Mouse (Mus musculus) E14TG2a.4 (cell line): Measurements from ENCODE around the gene Fxyd7.

Source experiments
- H3K27me3 ChIP-seq: 2 replicates; pipeline ENCODE4 v1.6.1; 2014; ENCODE audit warnings: low read length, control low read depth; ENCODE audit not compliant: insufficient read depth
- H3K36me3 ChIP-seq: 2 replicates; pipeline ENCODE4 v1.6.1; 2014; ENCODE audit warnings: low read length, control low read depth; ENCODE audit not compliant: insufficient read depth
- H3K4me1 ChIP-seq: replicated peaks from 2 replicates; pipeline ENCODE4 v1.6.1; 2014; ENCODE audit warnings: low read depth, low read length, control low read depth
- H3K4me3 ChIP-seq: replicated peaks from 2 replicates; pipeline ENCODE4 v1.5.1; 2014; ENCODE audit warnings: mild to moderate bottlenecking, low read length
- H3K9me3 ChIP-seq: 2 replicates; pipeline ENCODE4 v1.6.1; 2014; ENCODE audit warnings: low read length, control low read depth
- CTCF ChIP-seq: conservative IDR thresholded peaks from 2 replicates; pipeline ENCODE4 v1.5.1; 2014; ENCODE audit warnings: low read length
- NANOG ChIP-seq: IDR thresholded peaks from 2 replicates; pipeline ENCODE4 v1.6.1; 2014; ENCODE audit warnings: borderline replicate concordance, low read length, mixed read lengths
- POU5F1 ChIP-seq: IDR thresholded peaks from 2 replicates; pipeline ENCODE4 v1.6.1; 2014; ENCODE audit warnings: low read length, borderline replicate concordance

Gene Fxyd7

DNA sequence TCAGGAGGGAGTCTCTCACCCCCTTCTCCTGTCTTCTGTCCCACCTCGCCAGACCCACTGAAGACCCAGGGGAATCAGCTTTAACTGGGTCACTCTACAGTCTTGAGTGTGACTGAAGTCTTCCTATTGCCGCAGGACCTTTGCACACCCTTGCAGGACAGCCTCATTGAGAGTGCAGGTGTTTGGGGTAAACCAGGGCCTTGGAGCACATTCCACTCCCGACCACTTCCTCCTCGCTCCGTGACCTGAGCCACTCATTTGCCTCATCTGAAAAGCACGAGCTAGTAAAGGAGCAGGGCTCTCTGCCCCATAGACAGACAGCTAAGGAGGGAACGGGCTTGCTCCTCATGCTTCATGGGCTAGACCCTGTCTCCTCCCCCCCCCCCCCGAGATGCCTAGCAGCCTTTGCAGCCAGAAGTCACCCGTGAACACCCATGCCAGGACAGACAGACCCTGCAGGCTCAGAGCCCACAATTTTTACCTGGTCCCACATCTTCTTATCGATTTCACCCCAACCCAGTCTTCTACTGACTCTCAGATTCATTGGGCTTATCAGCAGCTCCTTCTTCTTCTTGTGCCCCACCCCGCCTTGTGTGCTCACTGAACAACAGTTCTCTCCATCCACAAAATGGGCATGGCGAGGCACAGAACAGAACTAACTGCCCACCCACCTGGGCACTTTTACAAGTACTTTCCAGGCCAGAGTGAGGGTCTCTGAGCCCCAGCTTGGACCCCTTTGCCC lies 10.8 kb downstream of the Fxyd7 start:
- Histone ChIP-seq H3K9me3 (no peaks in the 10 kb centered on the region), H3K4me1 (peaks cover 39% of the 10 kb centered on the region), H3K36me3 (no peaks in the 10 kb centered on the region), H3K4me3 (no peak overlapping the region), H3K27me3 (peaks cover 61% of the 10 kb centered on the region)
- TF ChIP-seq POU5F1 (no peak), NANOG (no peak), CTCF (no peak)

DNA sequence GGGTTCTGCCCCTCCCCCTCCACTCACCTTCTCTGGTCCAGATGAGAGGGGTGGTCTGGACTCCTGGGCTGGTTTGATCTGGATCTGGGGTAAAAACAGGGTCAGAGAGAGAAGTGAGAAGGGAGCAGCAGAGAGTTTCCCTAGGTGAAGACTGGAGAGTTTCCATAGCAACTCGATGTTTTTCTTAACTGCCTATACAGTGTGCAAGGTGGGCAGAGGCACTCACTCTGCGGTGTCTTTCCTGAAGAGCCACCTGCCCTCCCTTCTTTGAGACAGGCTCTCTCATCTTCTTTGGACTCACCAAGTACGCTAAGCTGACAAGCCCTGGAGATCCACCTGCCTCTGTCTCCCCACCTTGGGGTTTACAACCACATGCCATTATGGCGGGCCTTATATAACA lies 12.3 kb downstream of the Fxyd7 start:
- Histone ChIP-seq H3K27me3 (peaks cover 47% of the 10 kb centered on the region), H3K4me3 (no peak overlapping the region)
- TF ChIP-seq CTCF (no peak), POU5F1 (no peak), NANOG (no peak)

DNA sequence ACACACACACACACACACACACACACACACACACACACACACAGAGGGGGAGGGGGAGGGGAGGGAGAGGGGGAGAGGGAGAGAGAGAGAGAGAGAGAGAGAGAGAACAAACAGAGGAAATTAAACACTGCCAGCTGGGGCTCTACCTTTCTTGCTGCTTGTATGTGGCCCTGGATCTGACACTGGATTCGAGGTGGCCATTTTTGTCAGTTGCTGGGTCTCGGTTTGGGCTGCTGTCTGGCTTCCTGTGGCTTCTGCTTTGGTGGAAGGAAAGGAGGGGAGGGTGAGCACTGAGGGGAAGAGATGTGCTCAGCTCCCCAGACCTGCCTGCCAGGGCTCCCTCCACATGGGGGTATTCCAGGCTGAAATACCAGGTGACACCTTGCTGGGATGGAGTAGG lies 13.6 kb downstream of the Fxyd7 start:
- no peak for TF ChIP-seq POU5F1
- no peak for TF ChIP-seq NANOG
- no peak for TF ChIP-seq CTCF
- no peaks in the 10 kb centered on the region for H3K36me3 ChIP-seq
- no peaks in the 10 kb centered on the region for H3K9me3 ChIP-seq
- peaks cover 50% of the 10 kb centered on the region for H3K4me1 ChIP-seq
- H3K27me3 ChIP-seq: peaks cover 33% of the 10 kb centered on the region
- H3K4me3 ChIP-seq: no peak overlapping the region

More for the DNA sequence above, 12.3 kb downstream of the Fxyd7 start:
- peaks cover 46% of the 10 kb centered on the region for H3K4me1 ChIP-seq
- no peaks in the 10 kb centered on the region for H3K9me3 ChIP-seq
- H3K36me3 ChIP-seq: no peaks in the 10 kb centered on the region

DNA sequence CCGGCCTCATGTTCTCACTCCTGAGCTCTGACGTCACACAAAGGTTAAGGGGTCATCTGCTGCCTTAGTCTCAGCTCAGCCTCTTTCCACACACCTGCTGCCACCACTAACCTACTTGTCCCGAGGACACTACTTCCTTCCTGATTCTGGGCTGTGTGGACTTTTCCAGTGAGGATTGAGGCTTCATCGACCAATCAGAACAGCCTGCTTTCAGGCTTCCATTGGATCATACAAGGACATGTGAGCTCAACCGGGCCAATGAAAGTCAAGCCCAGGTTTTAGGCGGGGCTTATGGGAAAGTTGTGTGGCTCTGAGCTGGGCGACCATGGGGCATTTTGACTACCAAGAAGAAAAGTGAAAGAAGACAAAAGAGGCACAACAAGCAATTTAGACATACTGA lies 14.3 kb downstream of the Fxyd7 start:
- peaks cover 50% of the 10 kb centered on the region for H3K4me1 ChIP-seq
- H3K27me3 ChIP-seq: peaks cover 26% of the 10 kb centered on the region
- no peak for TF ChIP-seq POU5F1
- TF ChIP-seq NANOG: no peak
- TF ChIP-seq CTCF: no peak
- H3K36me3 ChIP-seq: no peaks in the 10 kb centered on the region
- peak overlapping the region; percentile 20; the same call in 1 of the 2 replicates for H3K4me3 ChIP-seq
- no peaks in the 10 kb centered on the region for H3K9me3 ChIP-seq

DNA sequence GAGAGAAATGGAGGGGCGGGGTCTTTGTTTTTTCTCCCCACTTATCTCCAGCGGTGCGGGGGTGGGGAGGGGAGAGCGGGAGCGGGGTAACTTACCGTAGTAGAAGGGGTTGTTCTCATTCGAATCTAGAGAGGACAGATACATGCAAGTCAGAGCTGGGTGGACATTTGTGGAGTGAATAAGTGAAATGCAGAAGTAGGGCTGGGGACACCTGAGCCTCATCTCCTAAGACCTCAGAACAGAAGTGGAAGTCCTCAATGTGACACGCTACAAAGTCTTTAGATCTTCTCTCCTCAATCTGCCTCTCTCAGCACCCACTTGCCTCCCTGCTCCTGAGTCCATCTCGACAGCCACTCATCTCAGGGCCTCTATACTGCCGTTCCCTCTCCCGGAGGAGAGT lies 16.0 kb downstream of the Fxyd7 start:
- Histone ChIP-seq H3K9me3 (no peaks in the 10 kb centered on the region), H3K27me3 (peaks cover 10% of the 10 kb centered on the region), H3K36me3 (no peaks in the 10 kb centered on the region), H3K4me3 (no peak overlapping the region), H3K4me1 (peaks cover 41% of the 10 kb centered on the region)
- TF ChIP-seq POU5F1: no peak
- no peak for TF ChIP-seq CTCF
- TF ChIP-seq NANOG: no peak

DNA sequence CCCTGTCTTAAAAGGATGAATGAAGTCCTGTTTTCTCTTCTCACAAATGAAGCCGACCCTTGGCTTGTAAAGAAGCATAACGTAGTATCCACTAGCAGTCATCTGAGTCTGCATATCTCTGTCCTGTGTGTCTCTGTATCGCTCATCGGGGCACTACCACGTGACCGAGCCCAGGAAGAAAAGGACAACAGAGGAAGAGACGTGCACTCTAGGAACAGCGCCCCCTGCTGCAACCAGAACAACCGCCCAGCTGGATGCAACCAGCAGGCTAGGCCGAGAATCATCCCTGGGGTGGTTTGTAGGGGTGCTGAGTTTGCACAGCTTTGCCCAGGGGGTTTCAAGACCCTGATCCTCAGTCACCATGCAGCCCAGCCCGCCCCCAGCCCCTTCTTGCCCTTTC lies 16.5 kb downstream of the Fxyd7 start:
- Histone ChIP-seq H3K4me1 (peaks cover 41% of the 10 kb centered on the region), H3K4me3 (no peak overlapping the region), H3K9me3 (no peaks in the 10 kb centered on the region), H3K27me3 (peaks cover 5% of the 10 kb centered on the region), H3K36me3 (no peaks in the 10 kb centered on the region)
- TF ChIP-seq CTCF (peak; percentile 49), POU5F1 (no peak)

DNA sequence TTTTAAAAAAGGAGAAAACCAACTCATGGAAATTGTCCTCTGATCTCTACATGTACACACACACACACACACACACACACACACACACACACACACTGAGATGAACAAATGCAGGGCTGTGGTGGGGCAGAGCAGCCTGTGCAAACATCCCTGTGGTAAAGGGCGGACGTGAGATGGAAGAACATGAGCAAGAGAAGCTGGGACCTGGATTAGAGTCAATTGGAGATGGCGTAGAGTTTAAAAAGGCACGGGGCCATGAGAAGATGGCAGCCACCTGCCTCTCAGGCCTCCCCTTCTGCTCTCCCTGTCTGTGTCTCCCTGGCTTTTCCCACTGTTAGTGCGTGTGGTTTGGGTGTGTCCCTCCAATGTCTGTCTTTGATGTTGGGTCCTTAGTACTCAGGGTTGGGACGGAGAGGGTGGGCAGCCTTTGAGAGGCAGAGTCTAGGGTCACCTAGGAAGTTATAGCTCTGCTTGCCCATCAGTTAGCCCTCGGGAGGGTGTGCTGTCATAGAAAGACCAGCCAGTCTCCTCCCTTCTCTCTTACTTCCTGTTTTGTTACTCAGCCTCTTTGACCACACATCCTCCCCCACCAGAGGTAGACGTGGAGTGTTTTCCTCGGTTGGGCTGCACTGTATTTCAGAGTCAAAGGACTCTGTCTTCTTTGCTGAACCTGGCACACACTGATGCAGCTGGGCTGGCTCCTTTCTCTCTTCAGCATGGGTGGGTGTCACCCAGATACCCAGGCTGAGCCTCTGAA lies 17.7 kb downstream of the Fxyd7 start:
- no peaks in the 10 kb centered on the region for H3K9me3 ChIP-seq
- TF ChIP-seq POU5F1 (no peak), CTCF (no peak), NANOG (no peak)
- peaks cover 34% of the 10 kb centered on the region for H3K4me1 ChIP-seq
- no peaks in the 10 kb centered on the region for H3K27me3 ChIP-seq
- no peaks in the 10 kb centered on the region for H3K36me3 ChIP-seq
- H3K4me3 ChIP-seq: no peak overlapping the region

DNA sequence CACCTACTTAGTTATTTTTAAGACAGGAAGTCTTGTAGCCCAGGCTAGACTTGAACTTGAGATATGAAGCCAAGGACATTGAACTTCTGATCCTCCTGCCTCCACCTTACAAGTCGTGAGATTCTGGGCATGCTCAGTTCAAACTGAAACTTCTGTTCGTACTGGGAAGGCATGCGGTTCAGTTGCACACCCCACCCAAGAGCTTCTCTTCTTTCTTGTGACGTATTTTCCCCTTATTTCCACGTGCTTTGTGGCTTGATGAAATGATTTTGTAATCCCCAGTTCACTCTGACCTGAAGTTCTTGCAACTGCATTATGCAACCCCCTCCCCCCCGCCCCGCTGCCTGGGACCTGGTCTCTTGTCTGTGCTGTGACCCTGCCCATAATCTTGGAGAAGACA lies 19.5 kb downstream of the Fxyd7 start:
- Histone ChIP-seq H3K4me3 (no peak overlapping the region), H3K27me3 (no peaks in the 10 kb centered on the region), H3K4me1 (peaks cover 34% of the 10 kb centered on the region), H3K36me3 (no peaks in the 10 kb centered on the region), H3K9me3 (no peaks in the 10 kb centered on the region)
- TF ChIP-seq POU5F1 (no peak), CTCF (no peak), NANOG (no peak)
